Mouse (Mus musculus): ENCODE measurements around the gene Shd. TPM values are rescaled to one million over a fixed set of nuclear protein-coding genes. Genes with fewer than 3 reads are reported as not detected.

Shd gene
- polyA plus RNA-seq, 1 experiment from 2014 or later, result 0.18 TPM

DNA sequence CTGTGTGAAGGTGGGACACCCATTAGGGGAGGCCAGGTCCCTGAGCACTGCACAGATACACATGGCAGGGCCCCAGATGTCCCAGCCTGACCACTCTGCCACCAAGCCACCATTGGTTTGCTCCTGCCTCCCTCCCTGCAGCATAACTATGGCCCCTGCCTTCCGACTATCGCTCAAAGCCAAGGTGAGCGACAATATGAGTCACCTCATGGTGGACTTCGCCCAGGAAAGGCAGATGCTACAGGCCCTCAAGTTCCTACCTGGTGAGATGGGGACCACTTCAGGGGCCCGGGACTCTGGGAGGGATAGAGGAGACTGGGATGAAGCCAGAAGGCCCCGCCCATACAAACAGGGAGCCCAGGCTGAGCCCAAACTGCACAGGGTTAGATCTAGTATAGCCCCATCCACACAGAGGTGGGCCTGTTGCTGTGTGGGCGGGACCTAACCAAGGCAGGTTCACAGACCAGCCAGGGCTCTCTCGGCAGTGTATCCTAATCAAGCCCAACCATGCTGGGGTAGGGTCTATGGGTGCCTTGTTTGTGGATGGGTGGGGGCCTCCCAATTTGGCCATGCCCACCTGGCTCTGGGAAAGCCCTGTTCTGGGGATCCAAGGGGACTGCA is 20.1 kb downstream of the Shd start:
- 63% methylated on average over 8 of the region's 8 CpGs for WGBS (ENCODE audit: insufficient replicate concordance)
- H3K4me1 ChIP-seq (ENCODE audit: control insufficient read depth, low read depth, low read length), result no peaks in the 10 kb centered on the region
- no peak for ATAC-seq (ENCODE audit: low read depth)

DNA sequence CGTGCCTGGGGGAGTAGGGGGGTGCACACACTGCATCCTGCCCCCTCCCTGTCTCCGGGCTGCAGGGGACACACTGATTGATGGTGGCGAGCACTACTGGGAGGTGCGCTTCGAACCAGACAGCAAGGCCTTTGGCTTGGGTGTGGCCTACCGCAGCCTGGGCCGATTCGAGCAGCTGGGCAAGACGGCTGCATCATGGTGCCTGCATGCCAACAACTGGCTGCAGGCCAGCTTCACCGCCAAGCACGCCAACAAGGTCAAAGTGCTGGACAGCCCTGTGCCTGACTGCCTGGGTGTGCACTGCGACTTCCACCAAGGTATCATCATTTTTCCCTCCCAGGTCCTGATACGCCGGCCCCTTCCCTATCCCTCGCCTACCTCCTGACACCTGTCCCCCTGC is 25.7 kb downstream of the Shd start:
- Histone ChIP-seq H3K36me3 (ENCODE audit: control insufficient read depth, insufficient read depth) (no peaks in the 10 kb centered on the region), H3K4me1 (ENCODE audit: control insufficient read depth, low read depth, low read length) (no peaks in the 10 kb centered on the region), H3K27me3 (ENCODE audit: control insufficient read depth, insufficient read depth, low read depth, low read length) (peaks cover 3% of the 10 kb centered on the region), H3K9ac (ENCODE audit: low read depth, low read length) (no peak overlapping the region), H3K27ac (ENCODE audit: low read length) (no peak overlapping the region), H3K4me3 (ENCODE audit: low read depth, low read length) (no peak overlapping the region), H3K9me3 (replicated peaks; ENCODE audit: control insufficient read depth, low read length) (no peaks in the 10 kb centered on the region), H3K4me2 (ENCODE audit: low read depth, low read length) (no peak overlapping the region)
- no peak for ATAC-seq (ENCODE audit: low read depth)
- 78% methylated on average over 15 of the region's 15 CpGs for whole genome bisulfite sequencing (ENCODE audit: insufficient replicate concordance)

More for the DNA sequence above, 20.1 kb downstream of the Shd start:
- Histone ChIP-seq H3K4me2 (ENCODE audit: low read depth, low read length) (no peak overlapping the region), H3K9ac (ENCODE audit: low read depth, low read length) (no peak overlapping the region), H3K9me3 (replicated peaks; ENCODE audit: control insufficient read depth, low read length) (no peaks in the 10 kb centered on the region), H3K36me3 (ENCODE audit: control insufficient read depth, insufficient read depth) (no peaks in the 10 kb centered on the region), H3K27ac (ENCODE audit: low read length) (no peak overlapping the region), H3K4me3 (ENCODE audit: low read depth, low read length) (no peak overlapping the region), H3K27me3 (ENCODE audit: control insufficient read depth, insufficient read depth, low read depth, low read length) (peaks cover 18% of the 10 kb centered on the region)

DNA sequence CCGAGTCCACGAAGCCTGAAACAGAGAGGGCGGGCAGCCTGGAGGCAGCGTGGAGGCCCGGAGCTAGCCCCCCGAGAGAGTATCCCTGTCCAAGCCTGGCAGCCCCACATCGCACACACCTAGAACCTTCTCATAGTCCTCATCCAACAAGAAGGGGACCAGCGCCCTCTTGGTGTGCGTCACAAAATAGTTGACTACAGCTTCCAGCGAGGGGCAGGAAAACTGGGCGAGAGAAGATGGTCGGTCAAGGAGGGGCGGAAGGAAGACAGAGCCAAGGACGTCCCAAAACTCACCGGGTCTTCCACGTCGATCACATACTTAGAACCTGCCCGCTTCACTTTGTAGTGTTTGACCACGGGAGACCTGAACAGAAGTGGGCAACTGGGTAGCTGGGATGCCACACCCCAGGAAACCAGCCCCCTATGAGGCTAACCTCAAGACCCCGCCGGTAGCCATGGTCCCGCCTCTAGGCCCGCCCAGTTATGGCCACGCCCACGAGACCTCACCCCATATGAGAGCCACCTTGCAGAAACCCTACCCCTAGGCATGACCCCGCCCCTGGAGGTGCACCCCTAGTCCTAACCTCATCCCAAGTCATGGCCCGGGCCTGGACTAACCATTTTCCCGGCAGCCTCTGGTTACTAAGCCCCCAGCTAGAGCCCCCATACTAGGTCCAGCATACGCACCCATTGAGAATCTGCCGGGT is 29.7 kb downstream of the Shd start:
- H3K4me3 ChIP-seq (ENCODE audit: low read depth, low read length), result no peak overlapping the region
- H3K4me1 ChIP-seq (ENCODE audit: control insufficient read depth, low read depth, low read length), result no peaks in the 10 kb centered on the region
- H3K27me3 ChIP-seq (ENCODE audit: control insufficient read depth, insufficient read depth, low read depth, low read length), result peaks cover 3% of the 10 kb centered on the region
- no peak overlapping the region for H3K4me2 ChIP-seq (ENCODE audit: low read depth, low read length)
- H3K36me3 ChIP-seq (ENCODE audit: control insufficient read depth, insufficient read depth), result no peaks in the 10 kb centered on the region
- ATAC-seq (ENCODE audit: low read depth), result peak; percentile 19; the same call in 1 of the 2 replicates
- no peaks in the 10 kb centered on the region for H3K9me3 ChIP-seq (replicated peaks; ENCODE audit: control insufficient read depth, low read length)
- H3K27ac ChIP-seq (ENCODE audit: low read length), result no peak overlapping the region
- H3K9ac ChIP-seq (ENCODE audit: low read depth, low read length), result no peak overlapping the region
- 10% methylated on average over 30 of the region's 30 CpGs for WGBS (ENCODE audit: insufficient replicate concordance)

DNA sequence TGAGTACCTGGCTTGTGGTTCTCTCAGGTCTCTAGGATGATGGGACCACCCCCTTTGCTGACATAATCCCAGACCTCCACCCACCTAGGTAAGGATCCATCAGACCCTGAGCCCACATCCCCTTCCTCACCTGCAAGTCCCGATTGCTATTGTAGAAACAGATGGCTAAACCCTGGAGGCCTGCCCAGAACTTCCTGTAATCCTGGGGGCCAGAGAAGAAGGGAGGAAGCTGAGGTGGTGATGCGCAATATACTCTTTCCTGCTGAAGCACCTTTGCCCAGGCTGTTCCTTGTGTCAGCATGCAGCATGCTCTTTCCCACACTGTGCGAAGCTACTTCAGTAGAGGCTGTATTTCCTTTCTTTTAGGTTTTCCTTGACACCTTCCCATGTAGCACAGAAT is 32.7 kb downstream of the Shd start:
- Histone ChIP-seq H3K4me1 (ENCODE audit: control insufficient read depth, low read depth, low read length) (peaks cover 8% of the 10 kb centered on the region), H3K36me3 (ENCODE audit: control insufficient read depth, insufficient read depth) (no peaks in the 10 kb centered on the region), H3K27me3 (ENCODE audit: control insufficient read depth, insufficient read depth, low read depth, low read length) (peaks cover 3% of the 10 kb centered on the region), H3K4me3 (ENCODE audit: low read depth, low read length) (no peak overlapping the region), H3K9me3 (replicated peaks; ENCODE audit: control insufficient read depth, low read length) (no peaks in the 10 kb centered on the region), H3K27ac (ENCODE audit: low read length) (no peak overlapping the region), H3K9ac (ENCODE audit: low read depth, low read length) (no peak overlapping the region), H3K4me2 (ENCODE audit: low read depth, low read length) (no peak overlapping the region)
- 41% methylated on average over 3 of the region's 3 CpGs for WGBS (ENCODE audit: insufficient replicate concordance)
- no peak for ATAC-seq (ENCODE audit: low read depth)

DNA sequence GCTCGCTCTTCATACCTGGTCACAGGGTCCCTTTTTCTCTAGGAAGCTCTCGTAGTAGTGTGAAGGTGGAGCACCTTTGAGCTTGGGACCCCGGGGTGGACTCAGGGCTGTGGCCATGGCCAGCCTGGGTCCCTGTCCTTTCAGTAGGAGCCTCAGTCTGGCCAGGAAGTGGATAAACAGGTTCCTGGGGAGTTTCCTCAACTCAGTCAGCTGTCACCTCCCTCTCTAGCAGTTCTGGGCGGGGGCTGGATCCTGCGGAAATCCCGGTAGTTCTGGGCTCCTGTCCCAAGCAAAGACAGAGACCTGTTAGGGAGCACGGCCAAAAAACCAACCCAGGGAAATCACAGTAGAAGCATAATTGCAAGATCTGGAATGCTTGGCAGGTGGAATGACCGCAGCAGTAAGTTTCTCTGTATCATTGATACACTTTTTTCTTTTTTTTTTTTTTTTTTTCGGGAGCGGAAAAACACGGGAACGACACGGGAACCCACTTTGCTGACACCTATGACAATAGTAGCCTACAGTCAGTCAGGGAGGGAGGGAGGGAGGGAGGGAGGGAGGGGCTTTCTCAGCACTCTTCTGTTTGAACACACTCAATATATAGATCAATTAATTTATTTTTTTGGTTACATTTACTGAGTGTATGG is 35.3 kb downstream of the Shd start, which contains the start of the genes Stap2 and Mpnd:
Gene Stap2 (minus strand): TSS at position 170 of the 647 bp plus-strand sequence.
Gene Mpnd (plus strand): TSS at position 297 of the 647 bp plus-strand sequence.
- H3K9ac ChIP-seq (ENCODE audit: low read depth, low read length), result no peak within 1 kb of the TSS; the same call in 1 of the 2 replicates
- no peaks in the 10 kb centered on the region for H3K36me3 ChIP-seq (ENCODE audit: control insufficient read depth, insufficient read depth)
- peak within 1 kb of the TSS; percentile 7 for H3K4me2 ChIP-seq (ENCODE audit: low read depth, low read length)
- peaks cover 24% of the 10 kb centered on the region for H3K4me1 ChIP-seq (ENCODE audit: control insufficient read depth, low read depth, low read length)
- H3K27me3 ChIP-seq (ENCODE audit: control insufficient read depth, insufficient read depth, low read depth, low read length), result no peaks in the 10 kb centered on the region; the same call in none of the 2 replicates
- ATAC-seq (ENCODE audit: low read depth), result no peak
- 23% methylated on average over 13 of the region's 13 CpGs for WGBS (ENCODE audit: insufficient replicate concordance)
- H3K4me3 ChIP-seq (ENCODE audit: low read depth, low read length), result peak within 1 kb of the TSS; percentile 28; the same call in 1 of the 2 replicates
- no peak within 1 kb of the TSS for H3K27ac ChIP-seq (ENCODE audit: low read length)
- H3K9me3 ChIP-seq (replicated peaks; ENCODE audit: control insufficient read depth, low read length), result no peaks in the 10 kb centered on the region

DNA sequence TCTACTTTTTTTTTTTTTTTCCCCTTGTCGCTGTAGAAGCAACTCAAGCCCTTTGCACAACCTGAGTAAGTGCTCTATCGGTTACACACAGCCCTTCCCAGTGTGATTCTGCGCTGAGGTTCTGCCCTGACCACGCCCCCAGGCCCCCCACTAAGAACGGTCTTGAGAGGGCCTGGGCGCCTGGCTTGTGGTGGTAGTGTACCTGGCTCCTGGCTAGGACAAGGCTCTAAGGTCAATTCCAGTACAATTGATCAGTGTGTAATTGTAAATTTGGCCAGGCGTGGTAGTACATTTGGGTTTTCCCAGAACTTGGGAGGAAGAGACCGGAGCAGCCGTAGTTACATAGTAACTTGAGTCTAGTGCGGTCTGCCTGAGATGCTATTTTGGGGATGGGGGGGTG is 36.7 kb downstream of the Shd start:
- H3K4me1 ChIP-seq (ENCODE audit: control insufficient read depth, low read depth, low read length), result peaks cover 26% of the 10 kb centered on the region
- ATAC-seq (ENCODE audit: low read depth), result no peak
- WGBS (ENCODE audit: insufficient replicate concordance), result 60% methylated on average over 10 of the region's 10 CpGs
- H3K36me3 ChIP-seq (ENCODE audit: control insufficient read depth, insufficient read depth), result no peaks in the 10 kb centered on the region
- no peak overlapping the region for H3K27ac ChIP-seq (ENCODE audit: low read length)
- H3K9ac ChIP-seq (ENCODE audit: low read depth, low read length), result no peak overlapping the region
- H3K4me2 ChIP-seq (ENCODE audit: low read depth, low read length), result no peak overlapping the region
- no peaks in the 10 kb centered on the region for H3K9me3 ChIP-seq (replicated peaks; ENCODE audit: control insufficient read depth, low read length)
- no peak overlapping the region for H3K4me3 ChIP-seq (ENCODE audit: low read depth, low read length)
- H3K27me3 ChIP-seq (ENCODE audit: control insufficient read depth, insufficient read depth, low read depth, low read length), result no peaks in the 10 kb centered on the region; the same call in 1 of the 2 replicates

DNA sequence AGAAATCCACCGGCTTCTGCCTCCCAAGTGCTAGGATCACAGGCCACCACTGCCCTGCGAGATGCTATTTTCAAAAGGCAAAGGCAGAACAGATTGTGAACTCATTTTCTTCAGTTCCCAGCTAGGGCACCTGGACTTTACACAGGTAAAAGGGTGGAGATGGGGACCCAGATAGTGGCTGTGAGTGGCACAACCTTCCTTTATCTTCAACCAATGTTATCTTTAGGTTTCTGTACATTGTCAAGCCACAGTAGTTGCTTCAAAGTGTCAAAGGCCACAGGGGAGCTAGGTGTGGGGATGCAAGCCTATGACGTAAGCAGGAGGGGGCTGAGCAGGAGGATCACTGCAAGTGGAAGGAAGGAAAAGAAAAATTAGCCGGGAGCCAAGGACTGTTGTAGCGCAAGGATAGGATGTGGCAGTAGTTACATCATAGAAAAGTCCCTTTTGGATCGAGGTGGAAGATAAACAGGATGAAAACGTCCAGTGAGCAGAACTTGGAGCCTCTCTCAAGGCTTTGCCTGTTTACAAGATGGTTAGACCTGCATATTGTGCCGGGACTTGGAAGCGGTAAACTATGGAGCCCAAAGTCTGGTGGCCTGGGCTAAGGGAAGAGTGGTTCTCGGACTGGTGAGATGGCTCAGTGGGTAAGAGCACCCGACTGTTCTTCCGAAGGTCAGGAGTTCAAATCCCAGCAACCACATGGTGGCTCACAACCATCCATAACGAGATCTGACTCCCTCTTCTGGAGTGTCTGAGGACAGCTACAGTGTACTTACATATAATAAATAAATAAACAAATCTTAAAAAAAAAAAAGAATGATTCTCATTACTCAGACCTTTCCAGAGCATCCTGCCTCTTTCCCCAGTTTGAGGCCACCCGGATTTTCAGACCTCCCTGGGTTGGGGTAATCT is 37.4 kb downstream of the Shd start:
- H3K4me3 ChIP-seq (ENCODE audit: low read depth, low read length), result peak overlapping the region; percentile 79

DNA sequence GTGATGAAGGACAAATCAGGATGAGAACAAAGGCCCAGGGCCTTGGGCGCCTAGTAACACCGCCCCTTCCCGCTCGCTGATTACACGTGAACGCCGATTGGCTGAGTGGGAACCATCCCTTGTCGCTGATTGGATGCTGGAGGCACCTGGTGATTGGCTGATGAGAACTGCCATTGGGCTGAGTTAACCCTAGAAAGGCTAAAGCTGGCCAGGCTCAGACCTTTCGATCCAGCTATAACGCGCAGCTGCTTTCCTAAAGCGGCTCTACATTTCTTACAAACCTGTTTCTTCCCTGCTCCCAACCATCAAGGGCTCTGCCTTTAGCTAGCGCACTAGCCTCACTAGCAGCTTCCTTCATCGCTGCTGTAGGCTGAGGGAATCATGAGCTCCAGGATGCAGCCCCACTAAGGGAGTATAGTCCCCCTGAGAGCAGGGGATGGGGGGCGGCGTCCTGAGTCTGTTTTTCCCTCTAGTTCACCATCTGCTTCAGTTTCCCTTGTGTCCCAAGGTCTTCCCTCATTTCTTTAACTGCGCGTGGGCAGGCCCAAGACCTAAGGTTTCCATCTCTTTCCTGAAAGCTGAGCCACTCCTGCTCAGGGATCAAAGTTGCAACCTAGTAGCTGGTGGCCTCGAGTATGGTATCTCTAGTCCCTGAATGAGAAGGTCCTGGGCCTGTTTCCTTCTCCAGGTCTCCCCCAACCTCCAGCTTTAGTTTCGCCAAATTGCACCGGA is 38.3 kb downstream of the Shd start:
- Histone ChIP-seq H3K9ac (ENCODE audit: low read depth, low read length) (peak overlapping the region; percentile 53), H3K4me1 (ENCODE audit: control insufficient read depth, low read depth, low read length) (peaks cover 26% of the 10 kb centered on the region), H3K36me3 (ENCODE audit: control insufficient read depth, insufficient read depth) (no peaks in the 10 kb centered on the region), H3K4me3 (ENCODE audit: low read depth, low read length) (peak overlapping the region; percentile 79), H3K27ac (ENCODE audit: low read length) (peak overlapping the region; percentile 64), H3K9me3 (replicated peaks; ENCODE audit: control insufficient read depth, low read length) (no peaks in the 10 kb centered on the region), H3K4me2 (ENCODE audit: low read depth, low read length) (peak overlapping the region; percentile 87), H3K27me3 (ENCODE audit: control insufficient read depth, insufficient read depth, low read depth, low read length) (no peaks in the 10 kb centered on the region; the same call in 1 of the 2 replicates)
- under 1% methylated on average over 21 of the region's 21 CpGs for WGBS (ENCODE audit: insufficient replicate concordance)
- peak; percentile 86 for ATAC-seq (ENCODE audit: low read depth)

More for the DNA sequence above, 37.4 kb downstream of the Shd start:
- Histone ChIP-seq H3K9ac (ENCODE audit: low read depth, low read length) (no peak overlapping the region), H3K27ac (ENCODE audit: low read length) (peak overlapping the region; percentile 56), H3K36me3 (ENCODE audit: control insufficient read depth, insufficient read depth) (no peaks in the 10 kb centered on the region), H3K4me1 (ENCODE audit: control insufficient read depth, low read depth, low read length) (peaks cover 26% of the 10 kb centered on the region), H3K27me3 (ENCODE audit: control insufficient read depth, insufficient read depth, low read depth, low read length) (no peaks in the 10 kb centered on the region; the same call in 1 of the 2 replicates), H3K4me2 (ENCODE audit: low read depth, low read length) (peak overlapping the region; percentile 87; the same call in 1 of the 2 replicates), H3K9me3 (replicated peaks; ENCODE audit: control insufficient read depth, low read length) (no peaks in the 10 kb centered on the region)
- ATAC-seq (ENCODE audit: low read depth), result no peak
- 36% methylated on average over 13 of the region's 14 CpGs for WGBS (ENCODE audit: insufficient replicate concordance)
